Mouse (Mus musculus): ENCODE data around the gene Gm3526. TPM values are rescaled to one million over a fixed set of nuclear protein-coding genes. Genes with fewer than 3 reads are reported as not detected.
"Not testable (repeated sequence)": the region's sequence is repeated elsewhere in the genome, so short reads cannot be mapped to it uniquely, and the experiment has no call there.

The Gm3526 gene
- polyA plus RNA-seq (2011; ENCODE audit: insufficient read depth, insufficient read length, low read depth, missing spikeins) = not detected in 2 replicates

- not testable (repeated sequence) for H3K27ac ChIP-seq (ENCODE audit: insufficient read depth, low read length); H3K4me1 ChIP-seq (ENCODE audit: control insufficient read depth, insufficient read depth, low read length); H3K36me3 ChIP-seq (ENCODE audit: control insufficient read depth, insufficient read depth, low read length, poor library complexity, severe bottlenecking); H3K27me3 ChIP-seq (ENCODE audit: control insufficient read depth, insufficient read depth, low read length, poor library complexity, severe bottlenecking); H3K9ac ChIP-seq (ENCODE audit: low read depth, poor library complexity, severe bottlenecking); H3K4me3 ChIP-seq (ENCODE audit: low read depth, low read length); H3K9me3 ChIP-seq (replicated peaks; ENCODE audit: control insufficient read depth, insufficient read depth, low read length, poor library complexity, severe bottlenecking)
These were observed at the start of gene Gm3526 for GRCm38 (mm10) chr14:5260480-5260879. TSS of gene Gm3526 (minus strand) at chr14:5260580.

Other genes with a start within 250 kb of the Gm3526 start
- not detected in 2 replicates for gene Gm3298, start 244.7 kb downstream of the Gm3526 start, polyA plus RNA-seq (2011; ENCODE audit: insufficient read depth, insufficient read length, low read depth, missing spikeins)
- not detected in 2 replicates for gene 4930555G01Rik, start 210.0 kb downstream of the Gm3526 start, polyA plus RNA-seq (2011; ENCODE audit: insufficient read depth, insufficient read length, low read depth, missing spikeins)
- gene Gm8281, start 189.5 kb downstream of the Gm3526 start, polyA plus RNA-seq (2011; ENCODE audit: insufficient read depth, insufficient read length, low read depth, missing spikeins) = 4.1 and 4.3 TPM in 2 replicates
- not detected in 2 replicates for gene Gm8279, start 129.1 kb downstream of the Gm3526 start, polyA plus RNA-seq (2011; ENCODE audit: insufficient read depth, insufficient read length, low read depth, missing spikeins)
- not detected in 2 replicates for gene Gm3317, start 96.0 kb downstream of the Gm3526 start, polyA plus RNA-seq (2011; ENCODE audit: insufficient read depth, insufficient read length, low read depth, missing spikeins)
- gene Gm8271, start 74.8 kb downstream of the Gm3526 start, polyA plus RNA-seq (2011; ENCODE audit: insufficient read depth, insufficient read length, low read depth, missing spikeins) = not detected in 2 replicates
- not detected in 2 replicates for gene Gm3542, start 74.3 kb upstream of the Gm3526 start, polyA plus RNA-seq (2011; ENCODE audit: insufficient read depth, insufficient read length, low read depth, missing spikeins)
- gene Gm3500, start 128.5 kb upstream of the Gm3526 start, polyA plus RNA-seq (2011; ENCODE audit: insufficient read depth, insufficient read length, low read depth, missing spikeins) = not detected in 2 replicates
- 0.43 TPM in 1 of 2 replicates, not detected in the other for gene Gm3194, start 194.9 kb upstream of the Gm3526 start, polyA plus RNA-seq (2011; ENCODE audit: insufficient read depth, insufficient read length, low read depth, missing spikeins)
- not detected in 2 replicates for gene Gm8246, start 217.2 kb upstream of the Gm3526 start, polyA plus RNA-seq (2011; ENCODE audit: insufficient read depth, insufficient read length, low read depth, missing spikeins)
- gene Gm3187, start 223.6 kb upstream of the Gm3526 start, polyA plus RNA-seq (2011; ENCODE audit: insufficient read depth, insufficient read length, low read depth, missing spikeins) = not detected in 2 replicates
- gene Gm3488, start 241.1 kb upstream of the Gm3526 start, polyA plus RNA-seq (2011; ENCODE audit: insufficient read depth, insufficient read length, low read depth, missing spikeins) = 0.99 and 1.9 TPM in 2 replicates